Mouse (Mus musculus): ENCODE measurements around the gene Gm6993. TPM values are rescaled to one million over a fixed set of nuclear protein-coding genes. Genes with fewer than 3 reads are reported as not detected.

Gene Gm6993
- polyA plus RNA-seq, 1 experiment from 2014 or later = not detected

DNA sequence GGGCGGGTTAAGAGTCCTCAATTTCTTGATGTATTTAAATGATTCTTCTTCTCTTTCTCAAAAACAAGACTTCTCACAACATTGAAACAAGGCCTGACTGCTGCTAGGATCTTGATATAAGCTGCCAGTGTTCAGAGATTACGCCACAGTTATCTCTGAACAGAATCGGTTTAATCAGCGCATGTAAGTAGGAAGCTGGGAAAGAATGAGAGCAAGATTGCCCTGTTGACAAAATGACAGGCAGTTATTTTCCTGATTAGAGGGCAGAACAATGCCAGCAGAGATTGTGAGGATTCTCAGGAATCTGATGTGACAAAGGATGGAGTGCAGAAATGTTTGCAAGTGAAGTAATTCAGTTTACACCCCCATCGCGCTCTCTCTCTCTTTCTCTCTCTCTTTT is 19.0 kb upstream of the Gm6993 start:
- no peak for ATAC-seq (ENCODE audit: low FRiP score, low read depth)
- WGBS = 88% methylated on average over 6 of the region's 6 CpGs
- no peak overlapping the region for H3K4me2 ChIP-seq (replicated peaks)
- no peaks in the 10 kb centered on the region for H3K27me3 ChIP-seq
- no peak overlapping the region for H3K27ac ChIP-seq
- peaks cover 6% of the 10 kb centered on the region for H3K4me1 ChIP-seq
- H3K9ac ChIP-seq = no peak overlapping the region
- H3K36me3 ChIP-seq = no peaks in the 10 kb centered on the region
- H3K4me3 ChIP-seq = no peak overlapping the region
- no peaks in the 10 kb centered on the region for H3K9me3 ChIP-seq

GRCm38 (mm10) chr12:31222282-31222681 is 18.3 kb upstream of the Gm6993 start:
- WGBS = 40% methylated on average over 2 of the region's 2 CpGs
- H3K4me1 ChIP-seq = peaks cover 6% of the 10 kb centered on the region

GRCm38 (mm10) chr12:31222741-31223140 is 17.8 kb upstream of the Gm6993 start:
- 23% methylated on average over 3 of the region's 3 CpGs for WGBS
- H3K36me3 ChIP-seq = no peaks in the 10 kb centered on the region
- no peaks in the 10 kb centered on the region for H3K9me3 ChIP-seq
- no peak overlapping the region for H3K9ac ChIP-seq
- H3K4me2 ChIP-seq (replicated peaks) = no peak overlapping the region
- ATAC-seq (ENCODE audit: low FRiP score, low read depth) = no peak
- no peaks in the 10 kb centered on the region for H3K27me3 ChIP-seq
- H3K4me1 ChIP-seq = peaks cover 6% of the 10 kb centered on the region
- no peak overlapping the region for H3K27ac ChIP-seq
- H3K4me3 ChIP-seq = no peak overlapping the region

More at GRCm38 (mm10) chr12:31222282-31222681, 18.3 kb upstream of the Gm6993 start:
- H3K9ac ChIP-seq = no peak overlapping the region
- H3K36me3 ChIP-seq = no peaks in the 10 kb centered on the region
- ATAC-seq (ENCODE audit: low FRiP score, low read depth) = no peak
- H3K9me3 ChIP-seq = no peaks in the 10 kb centered on the region
- H3K27ac ChIP-seq = no peak overlapping the region
- H3K4me2 ChIP-seq (replicated peaks) = no peak overlapping the region
- H3K27me3 ChIP-seq = no peaks in the 10 kb centered on the region
- no peak overlapping the region for H3K4me3 ChIP-seq

DNA sequence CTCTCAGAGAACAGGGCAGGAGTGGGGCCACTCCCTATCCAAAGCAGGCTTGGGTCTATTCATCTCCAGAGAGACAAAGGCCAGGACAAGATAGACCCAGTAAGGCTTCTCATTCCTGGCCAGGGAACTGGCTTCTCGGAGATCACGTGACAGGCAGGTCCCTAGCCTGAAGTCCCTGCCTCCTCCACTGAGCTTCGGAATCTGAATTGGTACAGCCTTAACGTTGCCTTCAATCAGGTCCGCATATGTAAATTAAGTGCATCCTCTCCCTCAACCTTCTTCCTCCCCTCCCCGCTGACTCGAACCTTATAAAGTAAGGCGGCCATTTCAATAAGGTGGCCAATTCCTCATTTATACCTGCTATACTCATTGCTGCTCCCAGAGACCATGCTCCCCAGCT is 15.1 kb upstream of the Gm6993 start:
- no peak overlapping the region for H3K27ac ChIP-seq
- WGBS = 53% methylated on average over 8 of the region's 8 CpGs
- no peak overlapping the region for H3K4me3 ChIP-seq
- no peaks in the 10 kb centered on the region for H3K27me3 ChIP-seq
- no peak overlapping the region for H3K9ac ChIP-seq
- no peak overlapping the region for H3K4me2 ChIP-seq (replicated peaks)
- H3K4me1 ChIP-seq = no peaks in the 10 kb centered on the region
- no peak for ATAC-seq (ENCODE audit: low FRiP score, low read depth)
- no peaks in the 10 kb centered on the region for H3K36me3 ChIP-seq
- no peaks in the 10 kb centered on the region for H3K9me3 ChIP-seq

GRCm38 (mm10) chr12:31227167-31227566 is 13.4 kb upstream of the Gm6993 start:
- no peak for ATAC-seq (ENCODE audit: low FRiP score, low read depth)
- Histone ChIP-seq H3K9me3 (no peaks in the 10 kb centered on the region), H3K27me3 (no peaks in the 10 kb centered on the region), H3K36me3 (no peaks in the 10 kb centered on the region), H3K4me2 (replicated peaks) (no peak overlapping the region), H3K27ac (no peak overlapping the region), H3K9ac (no peak overlapping the region), H3K4me3 (no peak overlapping the region), H3K4me1 (peaks cover 4% of the 10 kb centered on the region; the same call in 1 of the 2 replicates)
- WGBS = 77% methylated on average over 3 of the region's 3 CpGs

GRCm38 (mm10) chr12:31228878-31229277 is 11.7 kb upstream of the Gm6993 start:
- H3K9ac ChIP-seq = no peak overlapping the region
- H3K9me3 ChIP-seq = no peaks in the 10 kb centered on the region
- H3K4me1 ChIP-seq = peaks cover 19% of the 10 kb centered on the region
- no peak for ATAC-seq (ENCODE audit: low FRiP score, low read depth)
- H3K36me3 ChIP-seq = no peaks in the 10 kb centered on the region
- no peak overlapping the region for H3K27ac ChIP-seq
- H3K4me2 ChIP-seq (replicated peaks) = no peak overlapping the region
- no peak overlapping the region for H3K4me3 ChIP-seq
- 52% methylated on average over 7 of the region's 7 CpGs for WGBS
- H3K27me3 ChIP-seq = no peaks in the 10 kb centered on the region

GRCm38 (mm10) chr12:31232635-31233034 is 7.9 kb upstream of the Gm6993 start:
- Histone ChIP-seq H3K4me1 (peaks cover 28% of the 10 kb centered on the region), H3K9me3 (no peaks in the 10 kb centered on the region), H3K27ac (no peak overlapping the region), H3K4me2 (replicated peaks) (no peak overlapping the region), H3K9ac (no peak overlapping the region), H3K27me3 (no peaks in the 10 kb centered on the region), H3K4me3 (no peak overlapping the region), H3K36me3 (no peaks in the 10 kb centered on the region)
- no peak for ATAC-seq (ENCODE audit: low FRiP score, low read depth)
- 97% methylated on average over 1 of the region's 1 CpGs for WGBS

- H3K36me3 ChIP-seq = no peaks in the 10 kb centered on the region
- H3K27me3 ChIP-seq = no peaks in the 10 kb centered on the region
- H3K4me3 ChIP-seq = no peak overlapping the region
- no peak for ATAC-seq (ENCODE audit: low FRiP score, low read depth)
- H3K27ac ChIP-seq = no peak overlapping the region
- H3K9me3 ChIP-seq = no peaks in the 10 kb centered on the region
- H3K9ac ChIP-seq = no peak overlapping the region
- H3K4me1 ChIP-seq = peaks cover 28% of the 10 kb centered on the region
- H3K4me2 ChIP-seq (replicated peaks) = no peak overlapping the region
- 94% methylated on average over 6 of the region's 6 CpGs for WGBS
These were observed 5.6 kb upstream of the Gm6993 start for GRCm38 (mm10) chr12:31235018-31235417.

- no peaks in the 10 kb centered on the region for H3K36me3 ChIP-seq
- H3K9ac ChIP-seq = no peak overlapping the region
- H3K27me3 ChIP-seq = no peaks in the 10 kb centered on the region
- H3K27ac ChIP-seq = 0 out of 2 replicates have a peak overlapping the region, but pooled peaks have one; percentile 11
- no peaks in the 10 kb centered on the region for H3K9me3 ChIP-seq
- ATAC-seq (ENCODE audit: low FRiP score, low read depth) = peak; percentile 16; the same call in 1 of the 2 replicates
- peaks cover 26% of the 10 kb centered on the region for H3K4me1 ChIP-seq
- H3K4me3 ChIP-seq = no peak overlapping the region
- H3K4me2 ChIP-seq (replicated peaks) = 0 out of 2 replicates have a peak overlapping the region, but pooled peaks have one; percentile 14
- 51% methylated on average over 12 of the region's 12 CpGs for WGBS
These were observed 3.5 kb upstream of the Gm6993 start for GRCm38 (mm10) chr12:31236861-31237595.

GRCm38 (mm10) chr12:31239031-31239583 is 1.5 kb upstream of the Gm6993 start:
- H3K27ac ChIP-seq = no peak overlapping the region
- WGBS = 73% methylated on average over 3 of the region's 3 CpGs
- H3K4me1 ChIP-seq = peaks cover 9% of the 10 kb centered on the region
- no peaks in the 10 kb centered on the region for H3K36me3 ChIP-seq
- no peaks in the 10 kb centered on the region for H3K27me3 ChIP-seq
- no peaks in the 10 kb centered on the region for H3K9me3 ChIP-seq
- no peak overlapping the region for H3K4me2 ChIP-seq (replicated peaks)
- H3K9ac ChIP-seq = no peak overlapping the region
- H3K4me3 ChIP-seq = no peak overlapping the region
- no peak for ATAC-seq (ENCODE audit: low FRiP score, low read depth)

DNA sequence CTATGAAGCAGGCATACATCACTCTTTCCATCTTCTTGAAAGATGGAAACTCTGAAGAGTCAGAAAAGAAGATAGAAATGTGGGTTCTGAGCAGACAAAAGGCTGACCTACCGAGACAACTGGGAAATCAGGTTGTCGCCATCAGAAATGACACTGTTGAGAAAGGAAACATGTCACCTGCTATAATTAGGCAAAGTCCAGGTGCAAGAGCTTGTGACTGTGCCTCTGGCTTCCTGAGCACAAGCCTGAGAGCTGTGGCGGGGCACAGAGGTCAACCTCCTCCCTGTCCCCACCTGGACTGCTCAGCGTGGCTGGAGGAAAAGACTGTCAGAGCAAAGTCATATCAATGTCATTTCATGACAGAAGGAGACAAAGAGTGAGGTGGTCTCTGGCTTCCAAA is 772 bp upstream of the Gm6993 start:
- 52% methylated on average over 4 of the region's 4 CpGs for WGBS
- H3K27me3 ChIP-seq = no peaks in the 10 kb centered on the region
- no peak for ATAC-seq (ENCODE audit: low FRiP score, low read depth)

DNA sequence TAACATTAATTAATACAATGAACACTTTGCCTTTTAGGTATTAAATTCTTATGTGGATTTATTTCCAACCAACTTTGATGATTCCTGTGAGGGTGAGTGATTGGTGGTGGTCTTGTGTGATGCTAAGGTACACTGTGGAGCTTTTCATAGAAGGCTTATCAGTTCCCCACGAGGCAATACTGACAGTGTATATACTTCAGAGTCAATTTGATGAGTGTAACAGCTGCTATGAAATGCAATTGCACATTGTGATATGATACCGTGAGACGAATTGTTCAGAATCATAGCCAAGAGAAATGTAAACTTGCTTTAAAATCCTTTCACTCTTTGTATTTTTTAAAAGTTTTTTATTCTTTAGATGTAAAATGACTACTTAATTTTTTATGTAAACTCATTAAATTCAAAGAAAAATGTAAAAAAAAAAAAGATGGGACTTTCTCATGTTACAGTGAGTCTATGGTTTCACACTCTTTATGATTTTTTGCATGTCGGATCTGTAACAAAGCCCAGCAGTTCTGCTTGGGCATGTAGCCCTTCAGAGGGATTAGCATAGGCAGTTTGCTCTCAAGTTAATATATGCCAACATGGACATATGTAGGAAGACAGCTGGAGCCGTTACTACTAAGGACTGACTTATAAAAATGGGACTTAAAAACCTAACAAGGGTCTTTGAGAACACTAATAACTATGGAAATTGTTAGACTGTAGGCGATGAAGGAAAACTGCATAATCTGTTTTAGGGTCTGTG is 1.2 kb downstream of the Gm6993 start:
- Histone ChIP-seq H3K27ac (no peak overlapping the region), H3K9me3 (no peaks in the 10 kb centered on the region), H3K9ac (no peak overlapping the region), H3K27me3 (no peaks in the 10 kb centered on the region), H3K4me3 (no peak overlapping the region), H3K36me3 (no peaks in the 10 kb centered on the region), H3K4me2 (replicated peaks) (no peak overlapping the region), H3K4me1 (peaks cover 8% of the 10 kb centered on the region)
- ATAC-seq (ENCODE audit: low FRiP score, low read depth) = peak; percentile 79
- WGBS = 54% methylated on average over 6 of the region's 6 CpGs

More for the DNA sequence above, 772 bp upstream of the Gm6993 start:
- Histone ChIP-seq H3K4me2 (replicated peaks) (no peak overlapping the region), H3K4me3 (no peak overlapping the region), H3K9me3 (no peaks in the 10 kb centered on the region), H3K36me3 (no peaks in the 10 kb centered on the region), H3K4me1 (peaks cover 9% of the 10 kb centered on the region), H3K27ac (no peak overlapping the region), H3K9ac (no peak overlapping the region)
